Mouse (Mus musculus) forebrain, embryonic 14.5 days (tissue): ENCODE results near the gene Rbfox2. TPM values are rescaled to one million over a fixed set of nuclear protein-coding genes. Genes with fewer than 3 reads are reported as not detected.
A peak's percentile ranks its signal among the peaks of the same experiment; 100 is the strongest.

Experiments used
- ATAC-seq: fragments of 200-750 bp; cut with Nextera tagmentation; 2 replicates; pipeline ENCODE4 v1.8.0; 2017; ENCODE audit warnings: mild to moderate bottlenecking, moderate library complexity
- DNase-seq: peaks from one replicate; pipeline ENCODE4 v3.0.0-alpha.2; 2015; ENCODE audit warnings: low spot score
- H3K27ac ChIP-seq: fragments of 300-500 bp; sonication (generic); 2 replicates; pipeline ENCODE4 v1.5.1; 2014; ENCODE audit warnings: low read depth, mild to moderate bottlenecking, control low read depth, low read length, moderate library complexity
- H3K27me3 ChIP-seq: fragments of 300-500 bp; sonication (generic); replicated peaks from 2 replicates; pipeline ENCODE4 v1.6.1; 2014; ENCODE audit warnings: low read length, control low read depth, mixed read lengths; ENCODE audit not compliant: control insufficient read depth, insufficient read depth
- H3K36me3 ChIP-seq: fragments of 300-500 bp; sonication (generic); 2 replicates; pipeline ENCODE4 v1.6.1; 2014; ENCODE audit warnings: low read length, control low read depth; ENCODE audit not compliant: control insufficient read depth, insufficient read depth
- H3K4me1 ChIP-seq: fragments of 300-500 bp; sonication (generic); 2 replicates; pipeline ENCODE4 v1.6.1; 2014; ENCODE audit warnings: antibody characterized with exemption, low read length, control low read depth; ENCODE audit not compliant: control insufficient read depth, insufficient read depth
- H3K4me2 ChIP-seq: fragments of 300-500 bp; sonication (generic); 2 replicates; pipeline ENCODE4 v1.6.1; 2014; ENCODE audit warnings: mild to moderate bottlenecking, control low read depth, low read length
- H3K4me3 ChIP-seq: fragments of 300-500 bp; sonication (generic); 2 replicates; pipeline ENCODE4 v1.5.1; 2014; ENCODE audit warnings: low read depth, low read length, control low read depth
- H3K9ac ChIP-seq: fragments of 300-500 bp; sonication (generic); 2 replicates; pipeline ENCODE4 v1.6.1; 2014; ENCODE audit warnings: mild to moderate bottlenecking, low read length, control low read depth, moderate library complexity
- H3K9me3 ChIP-seq: fragments of 300-500 bp; sonication (generic); replicated peaks from 2 replicates; pipeline ENCODE4 v1.6.1; 2016; ENCODE audit warnings: low read length, control low read depth, mixed read lengths; ENCODE audit not compliant: control insufficient read depth
- WGBS: fragments of 180-500 bp; shearing (Covaris S2); extraction: QIAGEN DNeasy Blood & Tissue Kit; methylation state at CpG from one replicate; pipeline ENCODE4 v1.1.7; 2014; 5-methylcytosine and 5-hydroxymethylcytosine counted together
- polyA plus RNA-seq: library from polyadenylated mRNA; unstranded; fragments of >200 nt; fragmentation: Nextera tagmentation; extraction: Ambion mirVana; gene quantifications from 2 replicates; pipeline ENCODE4 v1.2.1, GENCODE M21; 2014

The Rbfox2 gene
- polyA plus RNA-seq, 1 experiment from 2014 or later, result 186 TPM

GRCm38 (mm10) chr15:77104349-77105158 lies 202.2 kb downstream of the Rbfox2 start:
- Histone ChIP-seq H3K27me3 (no peaks in the 10 kb centered on the region), H3K9me3 (no peaks in the 10 kb centered on the region), H3K4me1 (no peaks in the 10 kb centered on the region), H3K4me3 (no peak overlapping the region), H3K9ac (no peak overlapping the region), H3K4me2 (no peak overlapping the region), H3K27ac (no peak overlapping the region), H3K36me3 (peaks cover 29% of the 10 kb centered on the region)
- 64% methylated on average over 10 of the region's 10 CpGs for WGBS
- ATAC-seq, result no peak
- peak; percentile 21 for DNase-seq

DNA sequence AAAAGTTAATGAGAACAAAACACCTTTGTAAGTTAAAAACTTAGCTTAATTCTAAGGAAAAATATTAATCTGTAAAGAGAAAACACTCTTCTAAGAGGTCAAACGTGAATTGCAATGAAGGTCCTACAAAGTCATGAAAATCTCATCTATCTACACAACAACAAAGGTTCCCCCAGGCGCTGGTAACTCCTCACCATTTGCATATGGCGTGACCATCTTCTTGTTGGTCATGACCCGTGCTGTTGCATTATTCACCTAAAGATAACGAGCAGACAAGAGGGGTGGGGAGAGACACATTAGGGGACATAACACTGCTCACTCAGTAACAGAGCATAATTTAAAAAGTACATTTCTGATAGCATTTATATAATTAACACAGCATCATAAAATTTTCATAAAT lies 204.1 kb downstream of the Rbfox2 start:
- Histone ChIP-seq H3K36me3 (peaks cover 39% of the 10 kb centered on the region), H3K4me3 (no peak overlapping the region), H3K4me2 (no peak overlapping the region), H3K9ac (no peak overlapping the region), H3K27me3 (no peaks in the 10 kb centered on the region), H3K4me1 (no peaks in the 10 kb centered on the region), H3K9me3 (no peaks in the 10 kb centered on the region), H3K27ac (no peak overlapping the region)
- ATAC-seq (no peak), DNase-seq (no peak)
- WGBS, result 65% methylated on average over 5 of the region's 5 CpGs

GRCm38 (mm10) chr15:77099756-77100155 lies 207.0 kb downstream of the Rbfox2 start:
- H3K4me1 ChIP-seq, result no peaks in the 10 kb centered on the region
- H3K27me3 ChIP-seq, result no peaks in the 10 kb centered on the region
- no peak overlapping the region for H3K27ac ChIP-seq
- peaks cover 55% of the 10 kb centered on the region for H3K36me3 ChIP-seq
- H3K9me3 ChIP-seq, result no peaks in the 10 kb centered on the region
- DNase-seq (no peak), ATAC-seq (no peak)
- no peak overlapping the region for H3K9ac ChIP-seq
- no peak overlapping the region for H3K4me2 ChIP-seq
- no peak overlapping the region for H3K4me3 ChIP-seq
- WGBS, result 67% methylated on average over 3 of the region's 3 CpGs

DNA sequence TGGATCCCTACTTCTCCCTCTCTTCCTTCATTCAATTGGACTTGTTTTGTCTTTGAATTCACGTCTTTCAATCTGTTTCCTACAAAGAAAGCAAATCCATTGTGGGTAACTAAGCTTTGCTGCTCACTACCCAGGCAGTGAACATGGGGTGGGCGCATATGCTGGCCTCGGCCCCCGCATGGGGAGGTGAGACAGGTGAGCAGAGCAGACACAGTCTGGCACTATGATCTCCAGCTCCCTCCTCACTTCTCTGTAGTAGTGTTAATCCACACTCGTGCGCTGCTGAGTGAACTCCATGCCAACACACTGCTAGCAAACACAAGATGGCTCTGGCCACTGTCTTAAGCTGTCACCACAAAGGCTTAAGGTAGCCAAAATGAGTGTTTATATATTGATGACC lies 209.4 kb downstream of the Rbfox2 start:
- ATAC-seq (no peak), DNase-seq (no peak)
- H3K9ac ChIP-seq, result no peak overlapping the region
- peaks cover 73% of the 10 kb centered on the region for H3K36me3 ChIP-seq
- WGBS, result 83% methylated on average over 6 of the region's 6 CpGs
- H3K27me3 ChIP-seq, result no peaks in the 10 kb centered on the region
- no peak overlapping the region for H3K4me2 ChIP-seq
- no peaks in the 10 kb centered on the region for H3K4me1 ChIP-seq
- no peaks in the 10 kb centered on the region for H3K9me3 ChIP-seq
- no peak overlapping the region for H3K27ac ChIP-seq
- H3K4me3 ChIP-seq, result no peak overlapping the region

DNA sequence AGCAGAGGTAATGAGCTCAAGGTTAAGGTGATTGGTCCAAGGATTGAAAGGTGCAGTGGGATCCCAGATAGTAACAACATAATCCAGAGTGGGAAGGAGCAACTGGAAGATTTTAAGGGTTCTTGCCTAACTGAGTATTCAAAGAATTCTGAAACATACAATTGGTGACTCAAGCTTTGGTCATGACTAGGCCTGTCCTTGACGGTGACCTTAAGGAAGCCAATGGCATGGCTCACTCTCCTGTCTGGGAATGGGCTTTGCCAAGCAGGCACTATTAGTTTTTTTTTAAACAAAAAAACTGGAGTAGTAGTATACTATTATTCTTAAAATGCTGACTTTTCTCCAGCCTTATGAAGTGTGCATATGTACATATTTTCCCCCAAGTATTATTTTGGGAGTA lies 211.6 kb downstream of the Rbfox2 start:
- Histone ChIP-seq H3K9me3 (no peaks in the 10 kb centered on the region), H3K4me2 (no peak overlapping the region), H3K9ac (no peak overlapping the region), H3K27ac (no peak overlapping the region), H3K27me3 (no peaks in the 10 kb centered on the region), H3K36me3 (peaks cover 76% of the 10 kb centered on the region), H3K4me3 (no peak overlapping the region), H3K4me1 (no peaks in the 10 kb centered on the region)
- 96% methylated on average over 1 of the region's 1 CpGs for WGBS
- DNase-seq, result no peak
- no peak for ATAC-seq

DNA sequence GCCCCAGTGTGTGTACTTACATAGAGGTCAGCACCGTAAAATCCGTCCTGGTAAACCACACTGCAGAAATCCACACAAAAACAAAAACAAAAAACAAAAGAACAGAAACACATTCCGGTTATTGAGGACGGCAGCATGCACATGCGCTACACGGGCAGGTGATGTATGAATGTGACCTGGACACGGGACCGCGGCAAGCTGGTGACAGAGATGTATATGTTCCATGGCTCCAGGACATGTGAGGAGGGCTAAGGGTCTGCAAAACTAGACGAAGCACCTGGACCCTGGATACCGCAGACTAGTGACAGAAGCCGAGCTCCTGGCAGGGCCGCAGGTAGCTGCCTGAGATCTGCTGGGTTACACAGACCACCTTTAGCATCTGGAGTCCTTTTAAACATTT lies 212.4 kb downstream of the Rbfox2 start:
- Histone ChIP-seq H3K4me1 (no peaks in the 10 kb centered on the region), H3K4me3 (no peak overlapping the region), H3K4me2 (no peak overlapping the region), H3K9ac (no peak overlapping the region), H3K36me3 (peaks cover 76% of the 10 kb centered on the region), H3K27ac (no peak overlapping the region), H3K27me3 (no peaks in the 10 kb centered on the region), H3K9me3 (no peaks in the 10 kb centered on the region)
- 96% methylated on average over 13 of the region's 13 CpGs for WGBS
- DNase-seq (no peak), ATAC-seq (no peak)

DNA sequence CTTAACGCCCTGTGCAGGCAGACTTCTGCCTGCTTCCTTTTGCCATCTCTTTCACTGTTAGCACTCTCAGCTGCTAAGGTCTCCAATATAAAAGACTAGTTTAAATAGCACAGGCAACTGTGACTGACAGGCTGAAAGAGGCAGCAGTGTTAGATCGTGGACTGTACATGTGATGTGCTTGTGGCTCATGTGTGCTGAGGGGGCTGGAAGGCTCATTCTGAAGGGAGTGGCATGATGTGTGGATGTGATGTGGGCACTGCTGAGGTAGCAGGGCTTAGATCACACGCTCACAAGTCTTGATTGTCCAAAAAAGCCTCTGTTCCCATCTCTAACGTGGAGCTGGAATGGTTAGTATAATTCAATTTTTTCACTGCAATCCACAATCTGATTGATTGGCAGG lies 215.4 kb downstream of the Rbfox2 start:
- no peak overlapping the region for H3K4me3 ChIP-seq
- no peak for DNase-seq
- H3K4me1 ChIP-seq, result no peaks in the 10 kb centered on the region
- no peak overlapping the region for H3K4me2 ChIP-seq
- H3K9ac ChIP-seq, result no peak overlapping the region
- H3K27ac ChIP-seq, result no peak overlapping the region
- no peak for ATAC-seq
- no peaks in the 10 kb centered on the region for H3K9me3 ChIP-seq
- no peaks in the 10 kb centered on the region for H3K27me3 ChIP-seq
- WGBS, result 76% methylated on average over 4 of the region's 4 CpGs
- peaks cover 70% of the 10 kb centered on the region for H3K36me3 ChIP-seq

DNA sequence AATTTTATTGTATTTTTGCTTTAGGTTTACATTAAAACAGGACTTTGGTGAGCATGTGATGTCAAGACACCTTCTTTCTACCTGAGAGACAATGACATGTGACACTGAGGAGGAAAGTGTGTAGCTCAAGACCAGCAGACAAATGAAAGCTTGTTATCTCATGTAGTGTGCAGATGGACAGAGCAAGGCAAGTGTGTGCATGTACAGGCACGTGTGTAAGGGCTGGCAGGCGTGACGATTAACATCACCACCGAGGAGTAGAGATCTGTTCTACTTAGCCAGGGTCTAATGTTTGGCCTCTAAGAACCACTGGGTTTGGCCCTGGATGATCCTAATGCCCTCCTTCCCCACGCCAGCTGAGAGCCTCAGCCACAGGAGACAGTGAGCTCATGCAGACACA lies 216.3 kb downstream of the Rbfox2 start:
- DNase-seq, result no peak
- no peaks in the 10 kb centered on the region for H3K9me3 ChIP-seq
- no peaks in the 10 kb centered on the region for H3K4me1 ChIP-seq
- ATAC-seq, result no peak
- H3K36me3 ChIP-seq, result peaks cover 67% of the 10 kb centered on the region
- no peak overlapping the region for H3K4me3 ChIP-seq
- no peak overlapping the region for H3K4me2 ChIP-seq
- no peak overlapping the region for H3K27ac ChIP-seq
- no peak overlapping the region for H3K9ac ChIP-seq
- H3K27me3 ChIP-seq, result no peaks in the 10 kb centered on the region
- 88% methylated on average over 5 of the region's 5 CpGs for WGBS

- no peak overlapping the region for H3K27ac ChIP-seq
- no peaks in the 10 kb centered on the region for H3K27me3 ChIP-seq
- DNase-seq, result no peak
- H3K9me3 ChIP-seq, result no peaks in the 10 kb centered on the region
- H3K36me3 ChIP-seq, result peaks cover 72% of the 10 kb centered on the region
- no peaks in the 10 kb centered on the region for H3K4me1 ChIP-seq
- no peak for ATAC-seq
- no peak overlapping the region for H3K4me2 ChIP-seq
- WGBS, result 80% methylated on average over 11 of the region's 11 CpGs
- H3K4me3 ChIP-seq, result no peak overlapping the region
- no peak overlapping the region for H3K9ac ChIP-seq
Measured at GRCm38 (mm10) chr15:77089249-77089648, 217.6 kb downstream of the Rbfox2 start.
